8 mouse cellular contexts compared by ENCODE assay signal in genomic region chr7:128237927-128238778, GRCm38 (mm10). TPM values are rescaled to one million over a fixed set of nuclear protein-coding genes. Genes with fewer than 3 reads are reported as not detected.
DNase-seq lines count a peak whose midpoint lies in the region; ATAC-seq lines count a peak whose summit lies in the region.

Gene 9130023H24Rik (minus strand): TSS chr7:128238031.

- peak within 1 kb of the TSS; percentile 83 for H3K4me2 ChIP-seq in hindbrain, embryonic 15.5 days

- ATAC-seq in hindbrain, embryonic 15.5 days (ENCODE audit: low FRiP score, low read depth): peak; percentile 92

- peak within 1 kb of the TSS; percentile 67 for H3K9ac ChIP-seq in hindbrain, embryonic 15.5 days

- peaks cover 23% of the 10 kb centered on the region for H3K4me1 ChIP-seq in hindbrain, embryonic 15.5 days (replicated peaks)

- DNase-seq in T-cell, adult 2 months (ENCODE audit: low spot score): peak; percentile 100
- DNase-seq in cerebellum, postnatal 36 days: peak; percentile 99 to 100
- peak; percentile 99 for DNase-seq in frontal cortex, postnatal 36 days (ENCODE audit: low spot score in 2 of 2)
- peak; percentile 96 for DNase-seq in left cerebral cortex, adult 11 months (ENCODE audit: low spot score)
- DNase-seq in lung, postnatal 4 days: peak; percentile 100
- DNase-seq in retina, postnatal 7 days (ENCODE audit: low read depth, low spot score): peak; percentile 99
- peak; percentile 97 for DNase-seq in urinary bladder, adult 2 months (ENCODE audit: low spot score)

- peak within 1 kb of the TSS; percentile 72 for H3K4me3 ChIP-seq in hindbrain, embryonic 15.5 days

- peaks cover 12% of the 10 kb centered on the region; the same call in 1 of the 2 replicates for H3K36me3 ChIP-seq in hindbrain, embryonic 15.5 days

- WGBS in hindbrain, embryonic 15.5 days: under 1% methylated on average over 71 of the region's 72 CpGs

- no peaks in the 10 kb centered on the region for H3K9me3 ChIP-seq in hindbrain, embryonic 15.5 days

- H3K27ac ChIP-seq in hindbrain, embryonic 15.5 days (replicated peaks): peak within 1 kb of the TSS; percentile 99

- H3K27me3 ChIP-seq in hindbrain, embryonic 15.5 days: no peaks in the 10 kb centered on the region

RNA-seq across cellular contexts. Expression of gene 9130023H24Rik, which starts in this region (rescaled TPM):
- 7.4 and 8.0 TPM in 2 replicates for polyA plus RNA-seq in hindbrain, embryonic 15.5 days (2015; fragmentation: Nextera tagmentation; extraction: Ambion mirVana)
- 6.1 and 6.3 TPM in 2 replicates for polyA plus RNA-seq in urinary bladder, adult 2 months (2012; rRNA removed)

Comparison
In these comparisons a context has a peak if more than half of its experiments do, and no peak if none do; other contexts are left out.
1. Peak in every context shown above with its lines: DNase-seq, ATAC-seq, H3K4me3 ChIP-seq and H3K27ac ChIP-seq.